Mouse (Mus musculus) stomach, postnatal 0 days (tissue): ENCODE data around the gene Ccr4.

ENCODE experiments used
- CTCF ChIP-seq: IDR thresholded peaks from 2 replicates; pipeline ENCODE4 v1.5.1; 2016; ENCODE audit warnings: antibody characterized with exemption, low read depth, mild to moderate bottlenecking, moderate library complexity
- EP300 ChIP-seq: optimal IDR thresholded peaks from 2 replicates; pipeline ENCODE3; 2016; ENCODE audit warnings: antibody characterized with exemption

DNA sequence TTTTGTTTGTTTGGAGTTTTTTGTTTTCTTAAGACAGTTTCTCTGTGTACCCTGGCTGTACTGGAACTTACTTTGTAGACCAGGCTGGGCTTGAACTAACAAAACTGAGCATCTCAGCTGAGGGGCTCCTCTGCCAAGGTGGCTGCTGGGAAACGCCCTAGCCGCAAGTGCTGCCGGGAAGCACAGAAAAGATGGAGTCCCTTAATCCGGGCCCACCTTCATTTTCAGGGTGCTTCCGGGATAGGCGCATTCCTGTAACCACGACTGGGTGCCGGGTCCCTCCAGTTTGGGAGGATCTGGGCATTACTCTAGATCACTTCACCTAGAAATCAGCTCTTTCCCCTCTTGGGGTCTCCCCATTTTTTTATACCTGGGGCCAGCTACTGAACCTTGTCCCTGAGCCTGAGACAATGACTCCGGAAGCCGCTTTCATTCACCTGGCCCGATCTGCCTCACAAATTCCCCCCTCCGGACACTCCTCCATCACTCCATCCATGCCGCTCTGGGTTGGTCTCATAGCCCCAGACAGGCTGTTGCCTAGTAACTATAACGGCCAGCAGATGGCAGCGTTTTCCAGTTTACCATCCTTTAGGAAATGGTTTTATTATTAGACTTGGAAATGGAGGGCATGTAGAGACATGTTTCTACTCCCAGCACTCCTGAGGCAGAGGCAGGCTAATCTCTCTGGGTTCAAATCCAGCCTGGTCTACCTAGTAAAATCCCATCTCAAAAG, 4.8 kb downstream of the Ccr4 start:
- TF ChIP-seq CTCF (peak; percentile 80), EP300 (no peak)
